Mouse (Mus musculus) spleen, adult 2 months (tissue): ENCODE measurements at regions not wholly inside any gene's neighbourhood (a gene's known extent, or its start where the extent isn't known, plus 50 kb on each side); places are given as distances from the start of the nearest gene placed in this dataset.

Source experiments
- CTCF ChIP-seq: fragments of 200-500 bp; IDR thresholded peaks from 2 replicates; pipeline ENCODE4 v1.5.1; 2011; ENCODE audit warnings: mild to moderate bottlenecking, inconsistent platforms; ENCODE audit not compliant: insufficient read depth, insufficient read length, insufficient replicate concordance; ENCODE audit errors: extremely low read depth
- POLR2A ChIP-seq: fragments of 200-500 bp; IDR thresholded peaks from 2 replicates; pipeline ENCODE4 v1.6.1; 2011; ENCODE audit warnings: low read depth, low read length, inconsistent platforms

DNA sequence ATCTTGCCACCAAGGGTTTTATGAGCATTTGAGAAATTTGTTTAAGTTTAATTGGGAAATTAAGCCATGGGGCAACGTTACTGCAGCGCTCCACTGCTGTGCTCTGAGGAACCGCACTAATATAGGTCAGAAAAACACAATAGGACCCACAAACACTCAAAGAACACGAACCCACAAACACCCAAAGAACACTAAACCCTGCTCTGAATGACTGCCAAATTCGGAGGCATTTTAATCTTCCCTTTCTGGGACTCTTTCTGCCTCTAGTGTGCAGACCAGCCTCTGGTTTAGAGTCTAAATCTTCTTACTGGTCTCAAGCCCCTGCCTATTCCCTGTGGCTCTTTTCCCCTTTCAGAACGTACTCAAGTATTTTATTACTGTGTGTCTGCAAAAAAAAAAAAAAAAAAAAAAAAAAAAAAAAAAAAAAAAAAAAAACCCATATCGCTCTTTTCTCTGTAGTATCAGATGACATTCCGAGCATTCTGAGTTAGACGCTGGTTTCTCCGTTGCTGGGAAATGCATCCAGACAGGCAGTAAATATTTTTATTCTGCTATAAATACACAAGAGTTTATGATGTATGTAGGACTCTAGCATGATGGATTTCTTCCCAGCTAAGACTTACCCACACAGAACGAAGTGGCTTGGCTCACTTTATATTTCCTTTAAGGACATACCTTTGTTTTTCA lies 186.7 kb upstream of the Ednrb start:
- TF ChIP-seq CTCF (no peak), POLR2A (no peak)
